Mouse (Mus musculus): Measurements from ENCODE around the gene Dusp3.

GRCm38 (mm10) chr11:102004251-102004650, 17.4 kb upstream of the Dusp3 start:
- TF ChIP-seq CTCF (IDR thresholded peaks at IDR 0.05; ENCODE audit: low read depth, low read length) (peak; percentile 68), POLR2A (IDR thresholded peaks at IDR 0.05; ENCODE audit: insufficient read depth, low read length) (no peak), EP300 (IDR thresholded peaks at IDR 0.05; ENCODE audit: insufficient read depth, low read depth, low read length) (no peak)
